Mouse (Mus musculus) layer of hippocampus, postnatal 14 days (tissue): ENCODE results near the gene Ppil3. TPM values are rescaled to one million over a fixed set of nuclear protein-coding genes. Genes with fewer than 3 reads are reported as not detected.

Source experiments
- DNase-seq, 2 experiments: peaks; one replicate each; pipeline ENCODE4 v3.0.0; 2021 to 2022; ENCODE audit warnings: low spot score in 2 of 2, mixed read lengths in 1 of 2
- total RNA-seq, 2 experiments: library from RNA; stranded (reverse); gene quantifications; 2 replicates each; pipeline ENCODE4 v1.2.3; 2021

The Ppil3 gene
- total RNA-seq, 2 experiments from 2014 or later = 25.5 to 28.3 TPM

- DNase-seq = no peak
Observed at GRCm38 (mm10) chr1:58410198-58410588, 35.1 kb downstream of the Ppil3 start.

- DNase-seq = no peak
Observed at GRCm38 (mm10) chr1:58409553-58410197, 35.6 kb downstream of the Ppil3 start.

GRCm38 (mm10) chr1:58408141-58408540 lies 37.1 kb downstream of the Ppil3 start:
- no peak for DNase-seq

GRCm38 (mm10) chr1:58407321-58407720 lies 38.0 kb downstream of the Ppil3 start:
- DNase-seq = no peak

GRCm38 (mm10) chr1:58403745-58404144 lies 41.5 kb downstream of the Ppil3 start:
- DNase-seq = no peak

- no peak for DNase-seq
Observed at GRCm38 (mm10) chr1:58401396-58401795, 43.9 kb downstream of the Ppil3 start.

- no peak for DNase-seq
Observed at GRCm38 (mm10) chr1:58397731-58398130, 47.6 kb downstream of the Ppil3 start.

- no peak for DNase-seq
Observed at GRCm38 (mm10) chr1:58396179-58396578, 49.1 kb downstream of the Ppil3 start.

- no peak for DNase-seq
Observed at GRCm38 (mm10) chr1:58395341-58395740, 49.9 kb downstream of the Ppil3 start.

GRCm38 (mm10) chr1:58393284-58394195 lies 51.7 kb downstream of the Ppil3 start:
- DNase-seq = peak in 1 of 2 experiments; percentile 34

GRCm38 (mm10) chr1:58392652-58393283 lies 52.5 kb downstream of the Ppil3 start, which contains the start of gene Bzw1:
Gene Bzw1 (plus strand): TSS chr1:58392898.
- DNase-seq = peak; percentile 92 to 96

- DNase-seq = no peak
Observed at GRCm38 (mm10) chr1:58392268-58392651, 53.0 kb downstream of the Ppil3 start.

- no peak for DNase-seq
Observed at GRCm38 (mm10) chr1:58391421-58392267, 53.6 kb downstream of the Ppil3 start.

GRCm38 (mm10) chr1:58382586-58383281 lies 62.6 kb downstream of the Ppil3 start:
- DNase-seq = no peak

Other genes with a start within 250 kb of the Ppil3 start
- gene Aox4, start 235.1 kb downstream of the Ppil3 start, total RNA-seq = 1 to 10 TPM; 3.5 to 3.8 TPM
- gene Aox2, start 167.2 kb downstream of the Ppil3 start, total RNA-seq = not detected
- gene Bzw1, start 52.6 kb downstream of the Ppil3 start, total RNA-seq = 100 to 1,000 TPM; 184 to 185 TPM
- 100 to 1,000 TPM; 121 to 136 TPM for gene Clk1, start 21.4 kb downstream of the Ppil3 start, total RNA-seq
- 10 to 100 TPM; 21.4 to 21.8 TPM for gene Nif3l1, start 335 bp downstream of the Ppil3 start, total RNA-seq
- 10 to 100 TPM; 26.8 to 28.3 TPM for gene Orc2, start 59.6 kb upstream of the Ppil3 start, total RNA-seq
- 10 to 100 TPM; 85.7 to 98.7 TPM for gene Fam126b, start 140.8 kb upstream of the Ppil3 start, total RNA-seq
- 100 to 1,000 TPM in 1 of 2 experiments, 10 to 100 TPM in 1; 98.4 to 103 TPM for gene Ndufb3, start 140.9 kb upstream of the Ppil3 start, total RNA-seq